Mouse (Mus musculus) heart, embryonic 16.5 days (tissue): ENCODE measurements around the gene Sertad3. TPM values are rescaled to one million over a fixed set of nuclear protein-coding genes. Genes with fewer than 3 reads are reported as not detected.

ENCODE experiments used
- ATAC-seq: fragments of 200-750 bp; cut with Nextera tagmentation; replicated peaks from 2 replicates; pipeline ENCODE4 v1.8.0; 2017; ENCODE audit warnings: moderate number of reproducible peaks; ENCODE audit not compliant: insufficient read depth, low FRiP score; ENCODE audit errors: extremely low read depth
- H3K27ac ChIP-seq: fragments of 300-500 bp; sonication (generic); 2 replicates; pipeline ENCODE4 v1.5.1; 2014; ENCODE audit warnings: mild to moderate bottlenecking, low read length, control low read depth, moderate library complexity
- H3K27me3 ChIP-seq: fragments of 300-500 bp; sonication (generic); 2 replicates; pipeline ENCODE4 v1.6.1; 2014; ENCODE audit warnings: low read length, mixed read lengths; ENCODE audit not compliant: control insufficient read depth, insufficient read depth
- H3K36me3 ChIP-seq: fragments of 300-500 bp; sonication (generic); 2 replicates; pipeline ENCODE4 v1.6.1; 2014; ENCODE audit not compliant: control insufficient read depth, insufficient read depth
- H3K4me1 ChIP-seq: fragments of 300-500 bp; sonication (generic); 2 replicates; pipeline ENCODE4 v1.6.1; 2014; ENCODE audit warnings: low read length, mixed read lengths; ENCODE audit not compliant: control insufficient read depth, insufficient read depth
- H3K4me2 ChIP-seq: fragments of 300-500 bp; sonication (generic); 2 replicates; pipeline ENCODE4 v1.6.1; 2014; ENCODE audit warnings: low read depth, mild to moderate bottlenecking, control low read depth, low read length
- H3K4me3 ChIP-seq: fragments of 300-500 bp; sonication (generic); 2 replicates; pipeline ENCODE4 v1.5.1; 2014; ENCODE audit warnings: mild to moderate bottlenecking, control low read depth, low read length
- H3K9ac ChIP-seq: fragments of 300-500 bp; sonication (generic); 2 replicates; pipeline ENCODE4 v1.6.1; 2014; ENCODE audit warnings: low read length, control low read depth
- H3K9me3 ChIP-seq: fragments of 300-500 bp; sonication (generic); replicated peaks from 2 replicates; pipeline ENCODE4 v1.6.1; 2016; ENCODE audit warnings: low read length; ENCODE audit not compliant: control insufficient read depth
- WGBS: fragments of 180-500 bp; shearing (Covaris S2); extraction: QIAGEN DNeasy Blood & Tissue Kit; methylation state at CpG from one replicate; pipeline ENCODE4 v1.1.7; 2014; 5-methylcytosine and 5-hydroxymethylcytosine counted together
- polyA plus RNA-seq: library from polyadenylated mRNA; unstranded; fragments of >200 nt; fragmentation: Nextera tagmentation; extraction: Ambion mirVana; gene quantifications from 2 replicates; pipeline ENCODE4 v1.2.1, GENCODE M21; 2015

The Sertad3 gene
- 22.1 and 23.4 TPM in 2 replicates for polyA plus RNA-seq

- ATAC-seq: peak; percentile 89
- H3K4me3 ChIP-seq: peak within 1 kb of the TSS; percentile 83
- peak within 1 kb of the TSS; percentile 72 for H3K4me2 ChIP-seq
- H3K27ac ChIP-seq: peak within 1 kb of the TSS; percentile 93
- no peaks in the 10 kb centered on the region for H3K9me3 ChIP-seq
- no peaks in the 10 kb centered on the region for H3K27me3 ChIP-seq
- WGBS: under 1% methylated on average over 36 of the region's 36 CpGs
- H3K4me1 ChIP-seq: peaks cover 16% of the 10 kb centered on the region
- H3K9ac ChIP-seq: peak within 1 kb of the TSS; percentile 83
- H3K36me3 ChIP-seq: peaks cover 11% of the 10 kb centered on the region
These were observed at the start of gene Sertad3 for GRCm38 (mm10) chr7:27473156-27473834. Gene Sertad3 (plus strand): TSS chr7:27473768.

GRCm38 (mm10) chr7:27427387-27427786 is 46.2 kb upstream of the Sertad3 start:
- no peak for ATAC-seq
- Histone ChIP-seq H3K4me3 (no peak overlapping the region), H3K27me3 (no peaks in the 10 kb centered on the region), H3K4me2 (no peak overlapping the region), H3K4me1 (no peaks in the 10 kb centered on the region), H3K36me3 (no peaks in the 10 kb centered on the region), H3K9ac (no peak overlapping the region), H3K27ac (no peak overlapping the region), H3K9me3 (peaks cover 7% of the 10 kb centered on the region)
- WGBS: 83% methylated on average over 1 of the region's 1 CpGs

GRCm38 (mm10) chr7:27428002-27428401 is 45.6 kb upstream of the Sertad3 start:
- Histone ChIP-seq H3K4me3 (no peak overlapping the region), H3K4me1 (no peaks in the 10 kb centered on the region), H3K9ac (no peak overlapping the region), H3K27me3 (peaks cover 1% of the 10 kb centered on the region; the same call in 1 of the 2 replicates), H3K36me3 (no peaks in the 10 kb centered on the region), H3K9me3 (peaks cover 7% of the 10 kb centered on the region), H3K4me2 (no peak overlapping the region), H3K27ac (no peak overlapping the region)
- WGBS: 68% methylated on average over 11 of the region's 11 CpGs
- no peak for ATAC-seq

GRCm38 (mm10) chr7:27429135-27429534 is 44.4 kb upstream of the Sertad3 start:
- Histone ChIP-seq H3K4me3 (no peak overlapping the region), H3K9ac (no peak overlapping the region), H3K36me3 (no peaks in the 10 kb centered on the region), H3K9me3 (peaks cover 7% of the 10 kb centered on the region), H3K4me1 (no peaks in the 10 kb centered on the region), H3K4me2 (no peak overlapping the region), H3K27me3 (peaks cover 12% of the 10 kb centered on the region), H3K27ac (no peak overlapping the region)
- WGBS: 60% methylated on average over 2 of the region's 2 CpGs
- no peak for ATAC-seq

GRCm38 (mm10) chr7:27433349-27433748 is 40.2 kb upstream of the Sertad3 start:
- Histone ChIP-seq H3K36me3 (no peaks in the 10 kb centered on the region), H3K27me3 (peaks cover 19% of the 10 kb centered on the region)

GRCm38 (mm10) chr7:27433794-27434193 is 39.8 kb upstream of the Sertad3 start:
- Histone ChIP-seq H3K9me3 (peaks cover 9% of the 10 kb centered on the region), H3K27me3 (peaks cover 19% of the 10 kb centered on the region), H3K4me2 (no peak overlapping the region), H3K4me3 (no peak overlapping the region), H3K27ac (no peak overlapping the region), H3K36me3 (no peaks in the 10 kb centered on the region), H3K4me1 (no peaks in the 10 kb centered on the region), H3K9ac (no peak overlapping the region)
- ATAC-seq: no peak
- 7% methylated on average over 10 of the region's 10 CpGs for WGBS

More at GRCm38 (mm10) chr7:27433349-27433748, 40.2 kb upstream of the Sertad3 start:
- no peak overlapping the region for H3K9ac ChIP-seq
- H3K4me2 ChIP-seq: no peak overlapping the region
- ATAC-seq: no peak
- WGBS: 26% methylated on average over 10 of the region's 10 CpGs
- H3K9me3 ChIP-seq: peaks cover 10% of the 10 kb centered on the region
- no peak overlapping the region for H3K4me3 ChIP-seq
- H3K4me1 ChIP-seq: no peaks in the 10 kb centered on the region
- no peak overlapping the region for H3K27ac ChIP-seq

GRCm38 (mm10) chr7:27437544-27437943 is 36.0 kb upstream of the Sertad3 start:
- Histone ChIP-seq H3K27ac (no peak overlapping the region), H3K9ac (no peak overlapping the region), H3K4me2 (no peak overlapping the region), H3K4me3 (no peak overlapping the region), H3K9me3 (peaks cover 10% of the 10 kb centered on the region), H3K4me1 (no peaks in the 10 kb centered on the region), H3K36me3 (no peaks in the 10 kb centered on the region), H3K27me3 (peaks cover 19% of the 10 kb centered on the region)
- ATAC-seq: no peak
- 55% methylated on average over 5 of the region's 5 CpGs for WGBS

GRCm38 (mm10) chr7:27440014-27440413 is 33.6 kb upstream of the Sertad3 start:
- no peak for ATAC-seq
- Histone ChIP-seq H3K4me3 (no peak overlapping the region), H3K27ac (no peak overlapping the region), H3K4me2 (no peak overlapping the region), H3K9me3 (peaks cover 10% of the 10 kb centered on the region), H3K4me1 (no peaks in the 10 kb centered on the region), H3K27me3 (0 out of 2 replicates have a peak, but pooled peaks cover under 1% of the 10 kb centered on the region), H3K36me3 (no peaks in the 10 kb centered on the region), H3K9ac (no peak overlapping the region)
- 77% methylated on average over 4 of the region's 4 CpGs for WGBS

- WGBS: 6% methylated on average over 18 of the region's 18 CpGs
These were observed 27.5 kb upstream of the Sertad3 start for GRCm38 (mm10) chr7:27446051-27446450.

More at GRCm38 (mm10) chr7:27446051-27446450, 27.5 kb upstream of the Sertad3 start:
- H3K9ac ChIP-seq: peak overlapping the region; percentile 68
- peak overlapping the region; percentile 59 for H3K4me3 ChIP-seq
- no peak for ATAC-seq
- H3K27me3 ChIP-seq: peaks cover 16% of the 10 kb centered on the region
- H3K4me2 ChIP-seq: peak overlapping the region; percentile 96
- no peak overlapping the region for H3K27ac ChIP-seq
- H3K4me1 ChIP-seq: peaks cover 15% of the 10 kb centered on the region
- no peaks in the 10 kb centered on the region for H3K9me3 ChIP-seq
- H3K36me3 ChIP-seq: no peaks in the 10 kb centered on the region
